Mouse (Mus musculus): Measurements from ENCODE around the gene Bdnf. TPM values are rescaled to one million over a fixed set of nuclear protein-coding genes. Genes with fewer than 3 reads are reported as not detected.

Gene Bdnf
- total RNA-seq, 2 experiments from 2014 or later, result not detected

DNA sequence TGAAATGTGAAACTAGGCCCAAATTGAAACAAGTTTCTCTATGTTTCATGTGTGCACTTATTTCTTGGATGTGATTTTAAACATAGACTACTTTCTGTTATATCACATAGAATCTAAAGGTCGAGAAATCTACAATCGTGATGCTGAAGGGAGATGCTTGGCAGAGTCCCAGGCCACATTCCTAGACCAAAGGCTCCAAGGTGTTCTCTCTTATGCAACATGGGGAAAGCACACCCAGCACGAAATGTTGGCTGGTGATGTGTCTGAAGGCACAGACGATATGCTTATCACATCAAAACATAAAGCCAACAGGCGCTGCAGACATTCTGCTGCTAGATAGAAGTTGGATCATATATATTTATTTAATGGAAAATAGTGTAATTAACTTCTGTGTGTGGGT, 25.8 kb downstream of the Bdnf start:
- ATAC-seq (replicated peaks; ENCODE audit: low FRiP score, low TSS enrichment, poor library complexity, severe bottlenecking), result no peak

DNA sequence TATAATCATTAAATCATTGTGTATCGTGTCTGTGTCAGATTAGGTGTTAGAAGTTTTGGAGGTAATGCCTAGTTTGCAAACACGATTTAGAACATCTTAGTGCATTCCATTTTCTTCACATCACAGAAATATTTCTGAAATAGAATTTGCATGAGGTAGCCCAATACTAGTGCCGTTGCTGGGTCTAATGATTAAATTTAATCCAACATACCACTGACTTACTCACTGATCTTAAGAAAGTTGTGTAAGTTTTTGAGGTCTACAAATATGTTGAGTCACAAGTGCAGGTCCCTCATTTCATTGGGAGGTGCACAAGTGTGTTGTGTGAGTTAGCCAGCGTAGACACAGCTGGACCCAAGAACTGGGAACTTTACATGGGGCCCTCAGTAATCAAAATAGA, 29.1 kb downstream of the Bdnf start:
- no peak for ATAC-seq (replicated peaks; ENCODE audit: low FRiP score, low TSS enrichment, poor library complexity, severe bottlenecking)

DNA sequence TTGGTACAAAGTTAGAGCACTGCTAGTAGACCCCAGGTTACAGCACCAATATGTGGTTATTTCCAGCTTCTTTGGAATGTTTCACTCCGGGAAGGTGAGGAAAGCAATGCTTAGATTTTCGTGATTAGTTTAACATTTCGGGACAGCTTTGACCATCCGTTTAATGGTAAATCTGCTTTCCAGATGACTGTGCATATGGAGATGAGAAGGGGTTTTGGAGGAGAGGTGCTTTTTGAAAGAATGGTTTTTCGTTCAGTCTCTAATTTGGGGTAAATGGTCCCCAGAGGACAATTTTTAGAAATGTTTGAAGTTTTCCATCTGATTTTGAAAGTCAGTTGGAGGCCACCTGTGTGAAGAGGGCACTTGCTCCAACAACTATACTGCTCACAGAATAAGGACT, 29.6 kb downstream of the Bdnf start:
- no peak for ATAC-seq (replicated peaks; ENCODE audit: low FRiP score, low TSS enrichment, poor library complexity, severe bottlenecking)

DNA sequence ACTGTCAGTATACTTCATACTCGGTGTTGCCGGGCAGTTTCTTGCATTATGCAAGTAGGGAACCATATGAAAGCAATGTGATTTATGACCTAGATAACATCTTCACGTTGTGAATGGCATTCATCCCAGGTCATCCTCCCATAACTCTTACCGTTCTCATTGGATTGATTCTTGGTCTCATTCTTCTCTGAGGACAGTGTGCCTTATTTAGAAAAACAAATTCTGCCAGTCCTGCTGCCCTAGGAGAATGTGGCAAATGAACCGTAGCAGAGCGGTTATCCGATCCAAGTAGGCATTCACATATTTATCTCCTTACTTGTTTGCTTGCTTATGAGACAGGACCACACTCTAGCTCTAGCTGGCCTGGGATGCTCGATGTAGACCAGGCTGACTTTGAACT, 32.0 kb downstream of the Bdnf start:
- no peak for ATAC-seq (replicated peaks; ENCODE audit: low FRiP score, low TSS enrichment, poor library complexity, severe bottlenecking)

DNA sequence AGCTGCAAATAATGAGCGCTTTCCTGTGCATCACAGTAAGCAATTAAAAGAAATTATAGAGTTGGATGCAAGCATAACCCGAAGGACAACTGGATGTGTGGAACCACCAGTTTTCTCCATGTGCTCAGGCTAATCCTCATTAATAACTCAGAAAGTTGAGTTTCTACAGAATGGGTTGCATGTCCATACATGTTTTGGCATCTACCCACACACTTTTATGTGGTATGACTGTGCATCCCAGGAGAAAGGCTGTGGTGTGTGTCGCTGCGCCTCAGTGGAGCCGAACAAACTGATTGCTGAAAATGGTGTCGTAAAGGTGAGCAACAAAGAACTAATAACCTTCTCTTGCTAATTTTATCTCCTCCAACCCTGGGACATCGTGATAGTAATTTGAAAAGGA, 34.8 kb downstream of the Bdnf start:
- ATAC-seq (replicated peaks; ENCODE audit: low FRiP score, low TSS enrichment, poor library complexity, severe bottlenecking), result no peak

DNA sequence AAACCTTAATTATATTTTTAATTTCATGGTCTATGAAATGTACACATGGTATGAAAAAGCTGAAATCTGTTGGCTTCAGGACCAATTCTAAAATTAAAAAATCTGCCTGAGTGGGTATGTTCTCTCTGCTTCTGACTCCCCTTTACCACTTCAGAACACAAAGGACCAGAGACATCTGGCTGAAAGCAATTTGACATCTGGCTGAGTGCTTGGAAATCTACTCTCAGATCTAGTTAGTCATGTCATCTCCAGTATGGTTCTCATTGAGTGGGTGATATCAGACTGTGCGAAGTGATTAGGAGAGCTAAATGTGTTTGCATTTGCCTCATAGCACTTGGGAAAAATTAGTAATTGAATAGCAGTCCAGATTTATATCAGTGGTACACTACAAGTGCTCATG, 36.5 kb downstream of the Bdnf start:
- ATAC-seq (replicated peaks; ENCODE audit: low FRiP score, low TSS enrichment, poor library complexity, severe bottlenecking), result no peak

DNA sequence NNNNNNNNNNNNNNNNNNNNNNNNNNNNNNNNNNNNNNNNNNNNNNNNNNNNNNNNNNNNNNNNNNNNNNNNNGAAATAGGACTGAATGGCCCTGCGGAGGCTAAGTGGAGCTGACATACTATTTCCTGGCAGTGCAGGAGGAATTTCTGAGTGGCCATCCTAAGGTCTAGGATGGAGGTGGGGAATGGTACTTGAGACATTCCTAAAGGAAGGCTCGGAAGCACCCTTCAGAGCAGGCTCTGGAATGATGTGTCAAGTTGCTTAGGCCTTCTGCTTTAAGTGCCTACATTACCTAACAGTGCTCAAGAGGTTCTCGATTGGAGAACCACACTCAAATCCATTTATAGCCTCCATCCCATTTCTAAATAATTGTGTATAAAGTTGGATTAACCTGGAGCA, 50.8 kb downstream of the Bdnf start:
- ATAC-seq (replicated peaks; ENCODE audit: low FRiP score, low TSS enrichment, poor library complexity, severe bottlenecking), result no peak

DNA sequence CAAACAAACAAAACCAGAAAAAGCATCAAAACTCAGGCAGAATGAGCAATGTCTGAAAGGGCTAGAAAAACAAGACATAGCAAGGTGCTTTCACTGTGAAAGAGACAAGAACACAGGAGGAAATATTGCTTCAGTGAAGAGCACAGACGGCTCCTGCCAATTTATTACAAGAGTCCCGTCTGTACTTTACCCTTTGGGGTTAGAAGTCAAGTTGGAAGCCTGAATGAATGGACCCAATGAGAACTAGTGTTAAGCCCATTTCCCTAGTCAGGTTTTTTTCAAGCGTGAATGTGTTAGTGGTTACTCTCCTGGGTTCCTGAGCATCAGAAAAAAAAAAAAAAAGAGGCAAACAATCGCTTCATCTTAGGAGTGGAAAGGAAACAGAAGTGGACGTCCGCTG, 51.3 kb downstream of the Bdnf start:
- no peak for ATAC-seq (replicated peaks; ENCODE audit: low FRiP score, low TSS enrichment, poor library complexity, severe bottlenecking)

DNA sequence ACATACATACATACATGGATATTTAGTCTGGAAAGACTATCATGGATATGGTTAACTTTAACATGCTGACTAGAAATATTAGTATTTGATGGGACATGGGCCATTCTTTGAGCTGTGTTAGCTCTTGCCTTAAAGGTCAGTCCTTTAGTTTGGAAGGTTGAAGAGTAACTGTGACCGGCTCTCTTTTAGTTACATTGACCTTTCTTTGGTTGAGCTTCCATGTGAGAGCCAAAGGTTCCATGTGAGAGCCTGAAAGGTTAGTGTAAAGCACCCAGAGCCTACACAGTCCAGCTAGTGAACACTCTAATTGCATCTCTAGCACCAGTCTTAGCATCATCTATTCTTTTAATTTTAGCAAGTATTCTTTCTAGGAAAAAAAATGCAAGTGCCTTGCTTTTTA, 54.7 kb downstream of the Bdnf start:
- ATAC-seq (replicated peaks; ENCODE audit: low FRiP score, low TSS enrichment, poor library complexity, severe bottlenecking), result no peak

DNA sequence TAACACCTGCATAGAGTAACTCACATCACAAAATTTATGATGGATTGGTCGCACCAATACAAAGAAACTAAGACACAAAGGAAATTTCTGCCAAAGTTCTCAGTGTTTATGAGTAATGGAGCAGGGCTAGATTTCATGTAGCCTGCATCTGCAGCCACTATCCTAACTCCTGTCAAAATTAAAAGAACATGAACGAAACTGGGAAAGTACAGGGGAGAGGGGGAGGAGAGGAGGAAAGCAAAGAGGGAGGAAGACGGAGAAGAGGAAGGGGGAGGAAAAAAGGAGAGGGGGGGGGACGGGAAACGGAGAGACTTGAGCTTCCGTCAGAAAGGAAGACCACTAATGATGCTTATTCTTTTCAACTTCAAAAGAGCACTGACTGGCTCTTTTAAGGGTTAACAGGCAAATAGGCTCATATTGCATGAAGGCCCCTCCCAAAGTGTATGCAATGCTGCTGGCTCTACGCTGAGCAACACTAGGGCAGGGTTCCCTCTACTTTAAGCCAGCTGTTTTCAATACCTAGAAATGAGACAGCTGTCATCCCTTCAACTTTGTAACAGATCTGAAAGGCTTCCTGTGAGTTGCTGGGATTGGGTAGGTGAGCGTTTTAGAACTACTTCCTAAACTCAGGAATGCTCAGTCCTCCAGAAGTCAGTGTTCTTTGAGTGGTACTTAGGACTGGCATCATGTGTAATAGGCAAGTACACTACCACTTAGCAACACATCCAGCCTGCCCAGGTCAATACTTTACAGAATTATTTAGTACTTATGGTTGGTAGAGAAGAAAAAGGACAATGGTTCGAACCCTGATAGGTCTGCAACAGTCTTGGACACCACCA, 58.9 kb downstream of the Bdnf start:
- ATAC-seq (replicated peaks; ENCODE audit: low FRiP score, low TSS enrichment, poor library complexity, severe bottlenecking), result no peak

DNA sequence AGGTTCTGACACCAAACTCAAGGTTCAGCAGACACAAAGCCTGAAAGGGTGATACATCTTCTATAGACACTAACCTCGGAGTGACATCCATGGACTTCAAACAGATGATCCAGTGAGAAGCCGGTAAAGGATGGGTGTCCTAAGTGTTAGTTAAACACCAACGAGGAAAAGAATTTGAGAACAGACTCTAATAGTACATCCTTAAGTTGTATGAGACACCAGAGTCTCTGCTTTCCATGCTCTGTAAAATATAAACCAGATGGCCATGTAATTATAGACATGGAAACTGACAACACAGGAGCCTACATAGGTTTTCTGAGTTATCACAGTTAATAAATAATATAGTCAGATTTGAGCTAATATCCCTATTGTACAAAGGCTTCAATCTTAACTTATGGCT, 59.7 kb downstream of the Bdnf start:
- no peak for ATAC-seq (replicated peaks; ENCODE audit: low FRiP score, low TSS enrichment, poor library complexity, severe bottlenecking)

DNA sequence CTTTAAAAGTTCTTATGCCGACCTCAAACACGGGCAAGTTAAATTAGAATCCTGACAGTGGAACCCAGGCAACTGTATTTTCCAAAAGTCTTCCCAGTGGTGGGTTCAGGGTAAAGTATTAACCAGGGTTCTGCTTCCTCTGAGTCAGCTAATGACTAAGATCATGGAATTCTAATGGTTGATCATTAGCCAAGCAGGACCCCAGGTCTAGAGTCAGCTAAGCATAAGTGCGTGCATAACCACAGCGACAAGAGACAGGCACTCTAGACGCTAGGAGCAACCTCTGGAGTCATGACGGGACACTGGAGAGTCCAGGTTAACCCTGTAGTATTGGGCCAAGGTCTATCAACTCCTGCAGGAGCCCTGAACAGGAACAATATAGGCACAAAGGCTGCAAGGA, 60.2 kb downstream of the Bdnf start:
- ATAC-seq (replicated peaks; ENCODE audit: low FRiP score, low TSS enrichment, poor library complexity, severe bottlenecking), result no peak

DNA sequence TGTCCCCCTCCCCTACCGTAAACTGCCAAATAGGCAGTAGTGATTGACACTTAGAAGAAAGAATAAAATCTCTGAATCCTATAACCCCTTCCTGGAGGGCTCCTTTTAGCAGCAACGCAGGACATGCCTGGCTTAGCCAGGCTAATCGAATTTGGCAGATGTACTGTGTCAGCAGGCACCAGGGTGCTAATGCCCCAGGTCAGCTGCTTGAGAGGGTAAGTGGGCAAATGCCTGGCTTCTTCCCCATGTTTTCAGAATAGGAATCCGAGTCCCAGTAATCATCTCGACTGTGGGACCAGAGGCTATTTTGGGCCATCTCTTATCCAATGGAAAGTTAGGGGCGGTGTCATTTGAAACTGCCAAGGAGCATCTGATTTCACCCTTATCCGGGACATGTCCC, 60.8 kb downstream of the Bdnf start:
- no peak for ATAC-seq (replicated peaks; ENCODE audit: low FRiP score, low TSS enrichment, poor library complexity, severe bottlenecking)

DNA sequence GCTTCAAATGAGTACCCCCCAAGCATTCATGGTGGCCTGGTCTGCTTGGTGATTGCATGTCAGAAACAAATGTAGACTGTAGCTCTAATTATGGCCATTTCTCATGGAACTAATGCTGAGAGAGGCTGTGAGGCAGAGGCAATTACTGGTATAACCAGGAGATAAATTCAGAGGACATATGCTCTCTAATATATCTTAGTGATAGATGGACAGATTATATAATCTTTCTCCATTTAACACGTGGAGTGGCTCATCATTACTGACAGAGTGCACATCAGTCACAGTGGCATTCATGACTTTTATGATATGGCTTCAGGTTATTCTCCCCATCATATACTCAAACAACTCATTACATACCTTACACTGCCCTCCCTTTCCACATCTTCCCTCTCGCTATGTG, 61.8 kb downstream of the Bdnf start:
- ATAC-seq (replicated peaks; ENCODE audit: low FRiP score, low TSS enrichment, poor library complexity, severe bottlenecking), result no peak

DNA sequence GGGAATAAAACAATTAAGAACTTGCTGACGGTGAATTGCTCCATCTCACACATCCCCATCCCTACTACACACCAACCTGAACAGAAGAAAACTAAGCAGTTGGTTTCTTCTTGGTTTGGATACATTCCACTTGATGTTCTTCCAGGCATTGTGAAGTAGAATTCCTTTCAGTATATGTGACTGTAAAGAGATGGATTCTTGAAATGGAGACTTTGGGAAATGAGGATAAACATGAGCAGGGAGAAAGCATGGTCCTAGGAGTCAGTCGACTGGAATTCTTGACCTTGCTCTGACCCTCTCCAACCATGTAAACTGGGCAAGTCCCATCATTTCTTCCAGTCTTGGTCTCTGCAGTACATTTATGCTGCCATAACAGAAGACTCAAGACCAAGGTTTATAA, 63.8 kb downstream of the Bdnf start:
- ATAC-seq (replicated peaks; ENCODE audit: low FRiP score, low TSS enrichment, poor library complexity, severe bottlenecking), result no peak

DNA sequence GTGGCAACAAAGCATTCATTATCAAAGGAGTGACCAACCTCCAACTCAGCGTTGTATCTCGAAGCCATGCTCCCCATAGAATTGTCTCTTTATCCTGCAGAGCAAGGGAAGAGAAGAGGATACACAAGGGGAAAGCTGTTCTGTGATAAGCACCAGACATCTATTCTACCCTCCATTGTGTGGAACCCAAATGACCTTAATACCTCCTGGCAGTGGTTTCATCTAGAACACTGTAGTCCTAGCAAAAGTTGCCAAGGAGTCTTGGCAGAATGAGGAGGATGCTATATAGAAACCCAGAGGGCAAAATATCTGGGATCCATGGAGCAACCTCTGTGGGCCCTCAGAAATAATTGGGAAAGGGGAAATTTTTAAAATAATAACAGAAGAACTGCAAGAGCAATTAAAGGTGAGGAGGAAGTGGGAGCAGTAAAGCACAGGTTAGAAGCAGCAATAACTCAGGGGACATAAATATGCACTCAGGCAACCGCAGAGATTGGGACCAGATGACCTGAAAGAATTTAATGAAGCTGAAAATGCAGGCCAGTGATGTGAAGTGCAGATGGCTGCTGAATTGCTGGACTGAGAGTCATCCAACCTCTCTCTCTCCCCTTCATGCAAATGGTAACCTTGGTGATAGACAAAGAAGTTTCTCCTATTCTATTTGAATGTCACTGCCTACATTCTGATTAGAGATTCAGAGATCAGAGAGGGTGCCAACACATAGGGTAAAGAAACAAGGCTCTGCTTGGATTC, 68.9 kb downstream of the Bdnf start:
- ATAC-seq (replicated peaks; ENCODE audit: low FRiP score, low TSS enrichment, poor library complexity, severe bottlenecking), result no peak

DNA sequence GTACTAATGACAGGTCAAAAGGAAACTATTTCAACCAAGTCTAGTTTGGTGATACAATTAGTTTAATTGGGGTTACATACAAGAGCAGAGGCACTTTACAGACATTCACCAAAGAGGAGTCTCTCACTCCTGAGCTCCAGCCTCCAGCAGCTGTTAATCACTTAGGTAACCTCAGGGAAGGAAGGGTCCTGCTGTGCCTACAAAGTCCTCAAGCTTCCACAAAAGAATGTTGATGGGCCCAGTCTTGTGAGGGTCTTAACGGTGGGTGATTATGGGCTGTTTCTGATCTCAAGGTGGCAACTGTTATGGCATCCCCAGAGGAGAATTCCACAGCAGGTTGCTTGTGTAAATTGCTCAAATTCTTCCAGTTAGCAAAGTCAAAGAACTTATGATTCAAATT, 71.7 kb downstream of the Bdnf start:
- no peak for ATAC-seq (replicated peaks; ENCODE audit: low FRiP score, low TSS enrichment, poor library complexity, severe bottlenecking)

DNA sequence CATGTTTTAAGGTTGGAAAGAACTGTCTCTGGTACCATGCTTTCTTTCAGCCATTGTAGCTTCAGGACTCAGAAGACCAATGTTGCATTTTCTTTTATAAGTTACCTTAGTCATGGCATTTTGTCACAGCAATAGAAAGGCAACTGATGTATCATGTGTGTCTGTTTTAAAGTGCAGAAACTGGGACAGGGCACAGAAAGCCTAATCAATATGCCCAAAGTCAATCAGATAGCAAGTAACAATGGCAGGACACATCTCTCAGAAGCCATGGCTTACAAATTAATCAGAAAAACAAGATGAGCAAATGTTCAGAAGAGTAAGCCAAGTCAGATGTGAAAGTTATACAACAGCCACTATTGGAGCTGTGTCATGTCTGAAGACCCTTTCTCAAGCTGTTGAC, 73.9 kb downstream of the Bdnf start:
- ATAC-seq (replicated peaks; ENCODE audit: low FRiP score, low TSS enrichment, poor library complexity, severe bottlenecking), result no peak

DNA sequence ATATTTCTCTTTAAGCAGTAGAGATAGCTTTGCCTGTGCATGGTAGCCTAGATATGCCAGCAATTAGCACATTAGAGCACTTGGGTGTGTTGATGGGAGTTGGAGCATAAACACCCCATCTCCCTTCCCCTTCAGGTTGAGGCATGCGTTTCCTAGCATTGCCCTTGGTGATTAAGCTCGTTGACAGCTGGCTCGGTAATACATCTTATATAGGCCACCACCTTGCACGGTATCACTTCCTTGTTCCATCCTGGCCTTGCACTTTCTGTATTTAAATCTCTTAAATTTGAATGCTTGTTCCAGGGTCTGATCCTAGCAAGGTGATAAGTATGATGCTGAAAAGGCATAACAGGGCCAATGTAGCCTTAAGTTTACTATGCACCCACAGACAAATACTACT, 74.3 kb downstream of the Bdnf start:
- ATAC-seq (replicated peaks; ENCODE audit: low FRiP score, low TSS enrichment, poor library complexity, severe bottlenecking), result no peak

DNA sequence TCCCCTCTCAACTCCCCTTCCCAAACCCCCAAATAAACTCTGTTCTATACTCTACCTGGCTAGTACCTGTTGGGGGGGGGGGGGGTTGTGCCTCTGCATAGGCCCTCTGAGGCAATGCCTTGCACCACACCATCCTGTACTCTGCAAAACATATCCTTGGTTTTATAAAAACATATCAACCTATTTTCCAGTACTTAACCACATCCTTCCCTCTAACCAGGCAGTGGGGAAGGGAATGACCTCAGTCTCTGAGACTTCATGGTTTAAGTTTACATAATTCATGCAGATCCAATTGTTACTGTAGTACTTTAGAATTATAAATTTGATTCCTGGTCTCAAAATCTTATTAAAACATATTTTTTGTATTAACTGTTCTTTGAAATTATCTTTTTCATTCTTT, 75.5 kb downstream of the Bdnf start:
- ATAC-seq (replicated peaks; ENCODE audit: low FRiP score, low TSS enrichment, poor library complexity, severe bottlenecking), result no peak

DNA sequence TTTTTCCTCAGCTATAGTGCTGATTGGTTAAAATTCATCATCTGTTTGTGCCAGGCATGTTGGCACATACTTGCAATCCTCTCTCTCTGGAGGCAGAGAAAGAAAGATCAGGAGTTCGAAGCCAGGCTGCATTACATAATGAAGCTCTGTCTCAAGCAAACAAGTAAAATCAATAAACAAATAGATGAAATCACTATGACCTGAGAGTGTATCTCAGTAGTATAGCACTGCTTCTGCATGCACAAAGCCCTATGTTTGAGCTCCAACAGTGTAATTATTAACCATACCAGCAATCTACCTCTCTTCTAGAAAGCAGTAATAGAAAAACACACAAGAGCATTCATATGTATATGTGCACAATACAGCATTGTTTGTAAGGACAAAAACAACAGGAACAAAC, 76.0 kb downstream of the Bdnf start:
- ATAC-seq (replicated peaks; ENCODE audit: low FRiP score, low TSS enrichment, poor library complexity, severe bottlenecking), result no peak
